Mouse (Mus musculus) telencephalon, adult 2 months (tissue): ENCODE data around the gene Dhx37.
"Not testable (repeated sequence)": the region's sequence is repeated elsewhere in the genome, so short reads cannot be mapped to it uniquely, and the experiment has no call there.

Experiments used
- DNase-seq: peaks from one replicate; pipeline ENCODE4 v3.0.0-alpha.2; 2011; ENCODE audit warnings: low read depth, low spot score

Gene Dhx37

DNA sequence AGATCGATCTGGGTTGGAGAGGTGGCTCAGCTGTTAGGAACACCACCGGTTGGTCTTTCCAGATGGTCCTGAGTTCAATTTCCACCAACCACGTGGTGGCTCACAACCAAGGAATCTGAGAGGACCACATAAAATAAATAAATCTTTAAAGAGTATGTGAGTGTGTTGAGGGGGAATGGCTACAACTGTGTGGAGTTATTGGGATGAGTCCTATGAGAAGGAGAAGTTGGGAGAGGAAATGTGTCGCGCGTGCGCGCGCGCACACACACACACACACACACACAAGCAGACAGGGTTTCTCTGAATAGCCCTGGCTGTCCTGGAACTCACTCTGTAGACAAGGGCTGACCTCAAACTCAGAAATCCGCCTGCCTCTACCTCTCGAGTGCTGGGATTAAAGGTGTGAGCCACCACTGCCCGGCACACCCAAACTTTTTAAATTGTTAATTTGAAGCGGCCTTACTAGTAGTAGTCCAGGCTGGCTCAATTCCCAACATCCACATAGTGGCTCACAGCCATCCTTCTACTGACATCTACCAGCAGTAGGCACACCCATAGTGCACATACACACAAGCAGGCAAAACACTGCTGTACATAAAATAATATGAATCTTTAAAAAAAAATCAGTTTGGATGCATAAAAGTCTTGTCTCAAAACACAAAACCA is 25.9 kb downstream of the Dhx37 start:
- no peak for DNase-seq

DNA sequence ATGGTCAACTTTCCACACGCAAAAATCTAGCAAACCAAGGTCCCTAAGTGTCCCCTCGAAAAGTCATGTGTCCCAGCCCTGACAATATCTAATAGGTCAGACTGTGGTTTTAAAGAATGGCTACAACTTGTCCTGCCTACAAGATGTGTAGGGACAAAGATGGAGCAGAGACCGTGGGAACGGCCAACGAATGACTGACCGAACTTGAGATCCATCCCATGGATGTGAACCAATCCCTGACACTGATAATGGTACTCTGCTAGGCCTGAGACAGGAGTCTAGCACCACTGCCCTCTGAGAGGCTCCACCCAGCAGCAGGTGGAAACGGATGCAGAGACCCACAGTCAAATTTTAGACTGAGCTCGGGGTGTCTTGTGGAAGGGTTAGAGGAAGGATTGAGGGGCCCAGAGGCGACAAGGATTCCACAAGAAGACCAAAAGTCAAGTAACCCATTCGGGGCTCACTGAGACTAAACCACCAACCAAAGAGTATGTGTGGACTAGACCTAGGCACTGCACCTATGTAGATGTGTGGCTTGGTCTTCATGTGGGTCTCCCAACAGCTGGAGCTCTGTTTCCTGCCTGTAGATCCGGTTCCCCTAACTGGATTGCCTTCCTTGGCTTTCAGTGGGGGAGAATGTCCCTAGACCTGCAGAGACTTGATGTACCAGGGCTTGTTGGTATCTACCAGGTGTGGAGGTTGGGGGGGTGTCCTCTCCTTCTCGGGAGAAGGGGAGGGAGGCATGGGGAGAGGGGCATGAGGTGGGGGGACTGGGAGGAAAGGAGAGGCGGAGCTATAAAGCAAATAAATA is 26.7 kb downstream of the Dhx37 start:
- no peak for DNase-seq

DNA sequence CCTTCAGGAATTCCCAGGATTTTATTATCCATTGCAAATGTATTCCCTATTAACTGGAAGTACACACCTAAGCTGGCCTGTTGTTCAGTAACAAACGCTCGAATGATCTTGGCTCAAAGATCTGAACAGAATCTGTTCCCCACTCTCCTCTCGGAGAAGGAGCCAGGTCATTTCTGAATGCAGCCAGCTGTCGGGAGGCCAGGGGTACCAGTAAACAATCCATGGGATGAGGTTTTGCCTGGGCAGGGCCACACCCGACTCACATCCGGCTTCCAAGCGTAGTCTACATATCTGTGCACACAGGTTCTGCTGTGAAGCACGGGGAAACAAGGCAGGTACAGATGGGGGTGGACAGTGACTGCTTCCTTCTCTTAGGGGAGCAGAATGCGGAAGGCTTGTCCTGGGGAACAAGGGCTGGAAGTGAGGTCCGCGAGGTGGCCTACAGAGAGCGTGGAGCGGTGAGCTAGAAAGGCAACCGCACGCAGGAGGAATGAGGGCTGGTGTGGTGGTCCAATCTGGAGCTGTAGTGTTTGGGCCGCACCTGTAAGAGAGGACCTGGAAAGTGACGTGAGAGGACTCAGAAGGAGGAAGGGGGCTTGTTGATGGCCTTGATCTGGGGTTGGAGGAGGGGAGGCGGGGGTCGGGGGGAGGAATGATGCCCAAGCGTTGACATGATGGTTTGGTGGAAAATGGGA is 27.5 kb downstream of the Dhx37 start:
- no peak for DNase-seq

DNA sequence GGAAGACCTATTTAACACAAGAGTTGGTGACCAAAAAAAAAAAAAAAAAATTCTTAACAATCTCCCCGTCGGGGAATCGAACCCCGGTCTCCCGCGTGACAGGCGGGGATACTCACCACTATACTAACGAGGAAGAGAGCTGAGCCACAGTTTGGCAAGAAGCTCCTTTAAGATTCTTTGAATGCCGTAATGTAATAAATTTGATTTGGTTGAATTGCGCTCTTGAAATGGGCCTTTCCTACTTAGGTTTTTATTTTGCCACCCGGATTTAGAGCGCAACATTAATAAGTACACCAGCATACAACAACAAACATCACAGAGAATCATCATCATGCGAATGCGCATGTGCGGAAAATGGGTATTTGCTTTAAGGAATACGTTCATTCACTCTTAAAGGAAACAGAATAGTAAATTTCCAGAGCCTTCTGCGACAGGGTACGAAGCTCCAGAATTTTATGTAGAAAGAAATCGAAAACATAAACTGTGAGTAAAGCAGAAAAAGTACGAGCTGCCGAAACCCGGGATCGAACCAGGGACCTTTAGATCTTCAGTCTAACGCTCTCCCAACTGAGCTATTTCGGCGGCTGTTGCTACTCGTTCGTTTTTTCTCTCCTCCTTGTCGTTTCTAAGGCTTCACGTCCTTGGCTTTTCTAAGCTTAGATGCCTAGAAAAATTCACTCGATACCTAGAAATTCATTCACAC is 28.2 kb downstream of the Dhx37 start:
- no peak for DNase-seq

DNA sequence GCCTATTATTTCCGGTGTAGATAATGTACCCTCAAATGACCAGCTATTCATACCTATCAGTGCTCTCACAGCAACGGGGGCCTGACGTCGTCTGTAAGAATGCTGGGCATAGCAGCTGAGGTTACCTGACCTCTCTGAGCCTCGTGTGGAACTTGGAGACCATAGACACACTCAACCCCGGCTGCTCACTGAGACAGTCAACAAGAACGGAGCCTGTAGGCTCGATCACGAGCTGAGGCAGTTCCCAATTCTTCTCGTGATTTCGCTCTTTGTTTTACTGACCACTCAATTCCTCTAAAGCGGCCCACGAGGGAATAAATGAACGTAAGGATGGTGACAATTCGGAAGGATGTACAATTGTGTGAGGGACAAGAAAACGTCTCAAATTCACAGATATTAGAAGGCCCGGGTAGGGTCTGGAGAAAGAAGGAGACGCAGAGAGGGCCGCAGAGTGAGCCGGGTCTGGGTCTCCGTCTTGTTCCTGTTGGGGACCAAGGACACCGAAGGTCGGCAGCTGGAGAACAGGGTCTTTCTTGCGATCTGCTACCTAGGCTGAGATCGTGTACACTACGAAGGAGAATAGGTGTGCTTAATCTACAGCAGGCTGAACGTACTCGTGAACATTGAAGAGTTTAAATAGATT is 28.9 kb downstream of the Dhx37 start:
- no peak for DNase-seq

DNA sequence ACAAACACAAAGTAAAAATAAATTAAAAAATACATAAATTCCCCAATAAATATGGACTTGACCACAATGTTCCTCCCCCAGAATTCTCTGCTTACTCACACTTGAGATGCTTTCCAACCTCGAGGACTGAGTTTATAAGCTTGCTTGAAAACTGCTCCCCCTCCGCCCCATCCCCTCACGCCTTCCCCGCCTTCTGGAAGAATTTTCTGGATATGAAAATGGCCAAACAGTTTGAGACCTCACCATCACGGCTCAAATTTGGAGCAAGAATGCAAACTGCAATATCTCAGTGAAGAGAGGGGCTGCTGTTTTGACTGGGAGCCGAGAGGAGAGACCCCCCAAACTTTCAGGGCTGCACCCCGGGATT is 29.4 kb downstream of the Dhx37 start:
- DNase-seq, result no peak

DNA sequence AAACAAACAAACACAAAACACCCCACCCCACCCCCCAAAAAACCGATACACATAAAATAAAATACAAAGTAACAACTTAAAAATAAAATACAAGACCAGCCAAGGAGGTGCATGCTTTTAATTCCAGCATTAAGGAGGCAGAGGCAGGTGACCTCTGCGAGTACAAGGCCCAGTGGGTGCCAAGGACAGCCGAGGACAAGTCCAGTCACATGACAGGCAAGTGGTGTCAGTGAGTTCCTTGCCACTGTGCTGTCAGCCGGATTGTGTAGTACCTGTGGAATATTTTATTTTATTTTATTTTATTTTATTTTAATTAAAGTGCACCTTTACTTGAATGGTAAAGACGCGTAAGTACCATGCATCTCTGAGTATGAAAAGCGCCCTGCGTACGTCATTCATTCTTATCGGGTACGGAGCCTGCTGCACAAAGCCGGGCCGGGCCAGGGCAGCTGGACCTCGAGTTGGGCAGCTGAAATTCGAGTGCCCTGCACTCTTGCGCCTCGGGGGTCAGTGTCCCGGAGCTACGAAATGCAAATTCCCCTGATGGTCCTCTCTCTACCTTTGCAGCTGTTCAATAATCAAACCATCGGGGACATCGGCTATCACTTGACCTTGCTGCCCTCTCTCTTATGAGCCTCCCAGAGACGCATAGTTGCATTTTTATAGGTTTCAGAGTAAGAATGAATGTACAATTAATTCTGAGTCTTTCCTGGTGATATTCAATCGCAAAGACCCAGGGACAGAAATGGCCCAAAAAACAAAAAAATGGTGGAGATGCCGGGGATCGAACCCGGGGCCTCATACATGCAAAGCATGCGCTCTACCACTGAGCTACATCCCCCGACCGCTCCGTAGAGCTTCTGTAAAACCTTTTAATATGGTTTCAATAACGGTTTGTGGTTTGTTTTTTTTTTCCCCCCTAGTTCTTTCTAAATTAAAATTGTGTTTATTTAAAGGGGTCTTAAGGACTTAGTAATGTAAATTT is 30.1 kb downstream of the Dhx37 start:
- DNase-seq, result no peak

DNA sequence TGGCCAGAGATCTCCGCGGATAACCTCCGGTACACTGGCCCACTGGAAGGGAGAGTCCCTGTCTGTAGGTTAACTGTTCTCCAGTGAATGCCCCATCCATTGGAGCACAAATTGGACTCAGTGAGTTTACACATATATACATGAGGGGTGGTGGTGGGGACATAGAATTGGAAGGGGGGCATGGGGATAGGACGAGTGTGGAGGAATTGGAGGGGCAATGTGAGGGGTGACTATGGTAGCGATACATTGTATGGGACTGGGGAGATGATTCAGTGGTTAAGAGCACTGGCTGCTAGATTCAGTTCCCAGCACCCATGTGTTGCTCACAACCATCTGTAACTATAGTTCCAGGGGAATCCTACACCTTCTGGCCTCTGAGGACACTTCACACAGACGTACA is 30.9 kb downstream of the Dhx37 start:
- DNase-seq, result no peak

DNA sequence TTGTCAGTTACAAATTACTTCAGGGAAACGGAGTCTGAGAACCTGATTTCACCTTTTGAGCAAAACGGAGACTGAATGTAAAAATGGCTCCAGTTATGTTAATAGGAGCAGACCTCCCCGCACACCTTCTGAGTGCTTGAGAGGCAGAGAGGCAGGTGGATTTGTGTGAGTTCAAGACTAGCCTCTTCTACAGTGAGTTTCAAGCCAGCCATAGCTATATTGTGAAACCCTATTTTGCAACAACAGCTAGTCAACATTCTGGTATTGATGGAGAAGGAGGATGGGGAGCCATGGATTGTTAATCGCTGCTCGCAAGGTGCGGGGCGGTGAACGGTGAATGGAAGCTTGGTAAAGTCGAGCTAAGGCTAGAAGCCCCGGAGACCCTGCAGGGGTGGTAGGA is 31.4 kb downstream of the Dhx37 start:
- no peak for DNase-seq

DNA sequence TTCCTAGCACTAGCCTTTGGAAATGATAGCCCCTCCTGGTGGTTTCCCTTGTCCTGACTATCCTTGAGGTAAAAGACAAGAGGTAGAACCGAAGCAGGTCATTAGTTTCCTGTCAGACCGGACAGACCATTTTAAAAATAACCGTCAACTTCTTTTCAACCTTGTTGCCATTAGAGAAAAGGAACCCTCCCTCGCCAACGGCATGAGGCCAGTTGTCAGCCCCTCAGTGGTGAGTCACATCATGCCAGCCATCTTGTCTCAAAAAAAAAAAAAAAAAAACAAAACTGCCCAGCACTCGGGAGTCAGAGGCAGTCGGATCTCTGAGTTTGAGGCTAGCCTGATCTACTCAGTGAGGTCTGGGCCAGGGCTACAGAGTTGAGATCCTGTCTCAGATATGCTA is 33.0 kb downstream of the Dhx37 start:
- no peak for DNase-seq

DNA sequence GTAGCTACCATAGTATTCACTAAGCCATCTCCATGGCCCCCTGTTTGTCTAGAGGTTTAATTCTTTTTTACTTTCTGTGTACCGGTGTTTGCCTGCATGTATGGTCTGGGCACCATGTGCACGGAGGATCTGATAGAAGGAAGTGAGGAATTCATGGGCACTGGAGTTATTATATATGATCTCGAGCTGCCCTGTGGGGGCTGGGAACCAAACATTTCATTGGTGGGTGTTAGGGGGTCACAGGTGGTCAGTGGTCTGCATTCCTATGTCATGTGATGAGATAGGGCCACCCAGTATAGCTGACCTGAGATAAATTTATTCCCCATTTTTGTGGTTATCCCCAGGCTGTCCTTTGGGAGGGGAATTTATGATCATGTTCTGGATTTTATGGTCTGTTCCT is 38.9 kb downstream of the Dhx37 start:
- DNase-seq, result no peak

DNA sequence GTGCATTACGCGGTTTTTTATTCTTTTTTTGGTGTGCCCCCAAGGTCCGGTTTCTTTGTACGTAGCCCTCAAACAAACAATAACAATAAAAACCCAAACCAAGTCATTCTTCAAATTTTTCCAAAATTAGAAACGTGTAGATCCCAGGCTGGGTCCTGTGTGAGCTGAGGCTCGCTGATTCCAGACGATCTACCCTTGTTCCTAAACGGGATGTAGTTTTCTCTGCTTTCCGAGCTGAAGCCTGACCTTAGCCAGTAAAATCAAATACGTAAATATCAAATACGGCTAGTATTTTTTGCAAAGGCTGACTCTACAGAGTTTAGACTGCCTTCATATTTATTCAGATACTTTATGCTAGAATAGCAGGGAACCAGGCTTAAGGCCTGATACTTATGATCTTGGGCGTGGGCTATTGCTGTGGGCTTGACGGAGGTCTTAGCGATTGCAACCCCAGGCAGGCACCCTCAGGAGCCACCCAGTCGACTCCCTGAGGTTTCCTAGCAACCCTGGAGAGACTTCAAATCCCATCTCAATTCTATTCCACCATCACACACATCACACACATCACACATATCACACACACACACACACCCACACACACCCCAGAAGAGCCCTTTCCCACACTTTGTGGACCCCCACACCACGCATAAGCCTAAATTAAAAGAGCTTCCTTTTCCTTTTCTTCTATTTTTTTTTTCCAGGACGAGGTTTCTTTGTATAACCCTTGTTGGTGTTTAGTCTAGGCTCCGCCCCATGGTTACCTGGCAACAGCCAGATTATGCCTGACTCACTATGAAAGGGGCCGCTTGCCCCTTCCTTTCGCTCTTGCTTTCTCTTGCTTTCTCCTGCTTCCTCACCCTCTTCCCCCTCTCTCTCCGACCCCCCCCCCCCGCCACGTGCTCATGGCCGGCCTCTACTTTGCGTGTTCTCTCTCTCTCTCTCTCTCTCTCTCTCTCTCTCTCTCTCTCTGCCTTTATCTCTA is 40.0 kb downstream of the Dhx37 start:
- no peak for DNase-seq

DNA sequence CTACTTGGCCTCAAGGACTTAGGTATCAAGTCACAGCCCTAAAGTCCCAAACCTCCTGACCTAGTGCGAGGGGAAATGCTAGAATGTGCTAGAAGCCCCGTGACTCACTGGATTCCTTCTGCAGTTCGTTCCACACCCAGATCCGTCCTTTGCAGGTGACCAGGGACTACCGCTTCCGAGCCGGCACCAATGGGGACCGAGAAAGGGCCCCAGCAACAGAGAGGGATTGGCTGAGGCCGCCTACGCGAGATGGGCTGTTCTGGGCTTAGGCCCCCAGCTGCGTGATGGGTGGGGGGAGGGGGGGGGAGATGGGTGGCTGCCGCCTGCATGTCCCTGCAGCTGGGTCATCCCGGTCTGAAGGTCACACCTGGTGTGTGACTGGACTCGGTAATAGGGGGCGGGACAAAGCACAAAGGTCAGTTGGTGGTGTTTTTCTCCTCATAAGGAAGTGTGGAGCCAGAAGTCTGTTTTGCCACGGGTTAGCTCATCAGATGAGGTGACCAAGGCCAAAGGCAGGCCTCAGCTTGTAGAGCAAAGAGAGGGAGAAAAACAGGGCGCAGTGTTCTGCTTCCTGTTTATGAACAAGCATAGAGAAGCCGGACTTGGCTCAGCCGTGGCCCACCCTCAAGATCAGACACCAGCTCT is 40.8 kb downstream of the Dhx37 start:
- peak; percentile 98 for DNase-seq

DNA sequence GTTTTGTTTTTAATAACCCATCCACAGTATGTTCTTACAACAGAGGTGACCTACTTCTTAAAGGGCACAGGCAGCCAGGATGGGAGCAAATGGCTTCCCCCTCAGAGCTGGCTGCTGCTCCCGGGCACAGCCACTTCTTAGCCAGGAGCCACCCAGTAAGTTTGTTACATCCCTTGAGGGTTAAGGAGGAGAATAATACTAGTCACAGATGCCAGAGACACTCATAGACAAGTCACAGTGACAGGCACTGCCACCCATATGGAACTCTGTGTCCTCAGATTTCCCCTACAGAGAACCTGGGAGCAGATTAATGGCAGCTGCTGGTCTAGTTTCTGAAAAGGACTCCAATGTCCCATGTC is 41.3 kb downstream of the Dhx37 start:
- DNase-seq, result no peak

DNA sequence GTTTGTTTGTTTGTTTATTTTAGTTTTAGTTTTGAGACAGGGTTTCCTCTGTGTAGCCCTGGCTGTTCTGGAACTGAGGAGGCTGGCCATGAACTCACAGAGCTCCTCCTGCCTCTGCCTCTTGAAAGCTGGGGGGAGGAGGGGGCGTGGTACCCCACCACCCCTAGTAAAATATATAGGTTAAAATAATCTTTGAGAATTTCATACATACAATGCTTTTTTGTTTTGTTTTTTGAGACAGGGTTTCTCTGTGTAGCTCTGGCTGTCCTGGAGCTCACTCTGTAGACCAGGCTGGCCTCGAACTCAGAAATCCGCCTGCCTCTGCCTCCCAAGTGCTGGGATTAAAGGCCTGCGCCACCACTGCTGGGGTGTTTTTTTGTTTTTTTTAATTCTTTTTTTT is 41.7 kb downstream of the Dhx37 start:
- DNase-seq, result not testable (repeated sequence)

DNA sequence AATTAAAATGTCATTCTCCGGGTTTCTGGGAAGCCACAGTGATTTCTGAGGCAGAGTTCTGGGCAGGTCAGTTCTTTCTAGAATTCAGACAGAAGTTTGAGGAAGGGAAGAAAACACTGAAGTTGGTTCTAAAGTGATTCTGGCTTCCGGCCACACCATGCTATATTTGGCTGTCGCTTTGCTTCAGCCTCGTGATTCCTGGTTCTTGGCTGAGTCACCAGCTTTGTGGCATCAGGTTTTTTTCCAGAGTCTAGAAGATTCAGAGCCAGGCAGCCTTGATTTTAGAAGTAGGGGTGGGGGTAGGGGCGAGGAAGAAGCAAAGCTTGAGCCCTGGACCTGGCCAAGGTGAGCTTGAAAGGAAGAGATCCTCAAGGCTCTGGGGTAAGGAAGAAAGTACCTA is 42.3 kb downstream of the Dhx37 start:
- peak; percentile 97 for DNase-seq

DNA sequence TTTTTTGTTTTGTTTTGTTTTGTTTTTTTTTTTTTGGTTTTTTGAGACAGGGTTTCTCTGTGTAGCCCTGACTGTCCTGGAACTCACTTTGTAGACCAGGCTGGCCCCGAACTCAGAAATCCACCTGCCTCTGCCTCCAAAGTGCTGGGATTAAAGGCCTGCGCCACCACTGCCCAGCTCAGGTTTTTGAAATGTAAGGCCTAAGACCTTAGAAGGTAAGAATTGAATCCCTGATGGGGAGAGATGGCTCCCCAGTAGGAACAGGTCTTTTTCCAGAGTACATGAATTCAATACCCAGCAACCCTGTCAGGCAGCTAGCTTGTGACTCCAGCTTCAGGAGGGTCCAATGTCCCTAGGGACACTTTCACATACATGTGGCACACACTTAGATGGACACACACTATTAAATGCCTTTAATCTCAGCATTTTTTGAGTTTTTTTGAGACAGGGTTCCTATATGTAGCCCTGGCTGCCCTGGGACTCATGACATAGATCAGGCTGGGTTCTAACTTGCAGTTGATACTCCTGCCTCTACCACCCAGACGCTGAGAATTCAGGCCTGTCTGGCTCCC is 42.9 kb downstream of the Dhx37 start:
- DNase-seq, result no peak
